Mouse (Mus musculus) frontal cortex, postnatal 36 days (tissue): ENCODE measurements at regions not wholly inside any gene's neighbourhood (a gene's known extent, or its start where the extent isn't known, plus 50 kb on each side); places are given as distances from the start of the nearest gene placed in this dataset.

Experiments used
- DNase-seq, 2 experiments: peaks; one replicate each; pipeline ENCODE4 v3.0.0; 2022; ENCODE audit warnings: low spot score in 2 of 2

DNA sequence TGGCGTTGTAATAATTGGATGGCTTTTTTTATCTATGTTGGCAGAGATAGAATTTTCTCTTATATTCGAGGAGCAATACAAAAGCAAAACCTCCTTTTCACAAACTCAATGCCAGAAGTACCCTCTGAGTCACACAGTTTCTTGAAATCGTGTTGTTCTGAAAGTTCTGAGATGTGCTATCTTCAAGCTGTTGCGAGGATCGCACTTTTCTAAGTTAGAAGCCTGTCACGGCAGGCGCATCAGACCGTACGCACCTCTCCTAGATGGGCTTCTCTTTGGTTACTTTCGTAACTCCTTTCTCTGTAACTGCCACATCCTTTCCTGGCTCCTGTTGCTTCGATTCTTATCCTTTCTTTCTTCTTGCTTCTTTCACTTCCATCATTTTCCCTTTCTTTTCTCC is 271.2 kb upstream of the Arrdc3 start:
- peak; percentile 20 to 37 for DNase-seq

DNA sequence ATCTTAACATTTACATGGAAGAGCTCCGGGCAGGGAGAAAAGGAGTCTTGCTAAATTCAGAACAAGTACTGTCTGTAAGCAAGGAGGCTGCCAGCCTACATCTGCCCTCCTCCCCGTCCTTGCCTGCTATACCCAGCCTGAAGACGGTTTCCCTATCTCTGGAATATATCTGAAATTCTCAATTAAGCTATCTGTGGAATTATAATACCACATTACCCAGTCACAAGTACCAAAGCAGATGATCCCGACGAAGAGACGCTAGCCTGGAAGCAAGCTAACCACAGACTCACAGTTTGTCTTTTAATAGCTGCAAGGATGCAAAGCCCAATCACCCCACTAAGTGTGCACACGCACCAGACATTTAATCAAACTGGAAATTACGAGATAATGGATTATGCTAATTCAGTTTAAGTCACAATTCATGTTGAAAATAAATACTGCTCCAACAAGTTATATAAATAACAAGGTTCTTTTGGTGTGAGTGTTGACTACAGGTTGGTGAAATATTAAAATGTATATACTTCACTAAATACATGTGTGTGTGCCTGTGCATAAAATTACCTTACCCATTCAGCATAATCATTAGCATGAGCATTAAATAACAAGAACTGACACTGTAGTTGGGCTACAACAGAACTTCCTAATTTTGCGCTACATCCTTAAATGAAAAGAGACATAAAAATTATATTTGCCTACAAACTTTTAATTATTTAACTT is 269.9 kb upstream of the Arrdc3 start:
- DNase-seq: peak; percentile 38 to 55

DNA sequence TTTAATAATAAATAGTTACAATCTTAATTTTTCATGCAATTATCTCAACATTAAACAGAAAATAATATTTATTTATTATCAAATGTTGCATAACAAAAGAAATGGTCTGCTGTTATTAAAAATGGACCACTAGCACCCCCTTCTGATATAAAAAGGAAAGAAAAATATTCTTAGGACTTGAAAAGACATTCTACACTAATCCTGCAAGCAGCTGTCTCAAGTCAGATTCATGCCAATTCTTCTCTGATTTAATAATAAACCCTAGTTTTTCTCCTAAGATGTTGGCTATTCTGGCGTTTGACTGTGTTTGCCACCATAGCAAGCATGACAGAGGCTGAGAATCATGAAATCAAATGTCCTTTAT is 269.3 kb upstream of the Arrdc3 start:
- DNase-seq: peak in 1 of 2 experiments; percentile 4

DNA sequence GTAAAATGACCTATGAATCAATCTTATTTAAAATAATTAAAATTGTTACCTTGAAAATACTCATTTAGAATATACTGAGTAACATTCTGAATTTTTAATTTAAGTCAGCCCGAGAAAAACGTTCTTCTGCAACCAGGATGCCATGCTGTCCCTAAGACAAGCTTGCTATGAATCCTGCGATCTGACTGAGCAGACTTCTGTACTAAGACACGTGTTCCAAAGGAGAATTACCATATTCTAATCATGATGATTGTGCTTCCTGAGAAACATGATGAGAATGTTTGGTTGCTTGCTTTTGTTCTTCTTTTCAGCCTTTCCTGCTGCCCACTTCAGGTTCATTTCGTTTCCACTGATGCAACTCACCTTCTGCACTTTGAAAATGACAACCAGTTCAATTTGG is 268.2 kb upstream of the Arrdc3 start:
- DNase-seq: peak in 1 of 2 experiments; percentile 2

DNA sequence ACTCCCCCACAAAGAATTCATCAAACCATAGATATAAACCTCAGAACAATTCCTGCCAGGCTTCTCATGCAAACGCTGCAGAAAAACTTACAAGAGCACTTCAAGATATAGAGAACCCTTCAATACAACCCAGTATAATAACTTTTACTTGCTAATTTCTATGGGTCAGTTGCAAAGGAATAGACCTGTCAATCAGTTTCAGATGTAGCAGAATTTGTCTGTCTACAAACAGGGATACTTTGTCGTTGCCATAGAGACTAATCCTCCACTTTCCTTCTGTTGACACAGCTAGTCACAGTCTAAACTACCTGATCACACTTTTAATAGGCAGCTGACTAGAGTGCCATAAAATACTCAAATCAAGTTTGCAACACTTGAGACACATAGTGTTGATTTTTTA is 260.2 kb upstream of the Arrdc3 start:
- DNase-seq: no peak

DNA sequence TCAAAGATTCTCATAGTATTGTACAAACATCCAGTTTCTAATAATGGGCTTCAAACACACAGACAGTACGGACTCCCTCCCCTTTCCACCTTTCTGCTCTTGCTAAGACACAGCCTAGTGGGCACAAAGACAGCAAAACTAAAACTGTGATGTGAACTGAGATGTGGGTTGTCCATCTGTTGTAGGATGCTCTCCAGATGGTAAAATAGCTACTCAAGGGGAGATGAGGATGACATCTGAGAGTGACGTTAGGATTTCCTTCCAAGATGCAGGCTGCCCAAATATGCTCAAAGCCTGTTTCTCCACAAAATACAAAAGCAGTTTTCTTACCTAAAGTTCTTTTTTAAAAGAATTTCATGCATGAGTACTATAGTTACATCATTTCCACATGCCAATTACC is 241.8 kb upstream of the Arrdc3 start:
- peak in 1 of 2 experiments; percentile 24 for DNase-seq

DNA sequence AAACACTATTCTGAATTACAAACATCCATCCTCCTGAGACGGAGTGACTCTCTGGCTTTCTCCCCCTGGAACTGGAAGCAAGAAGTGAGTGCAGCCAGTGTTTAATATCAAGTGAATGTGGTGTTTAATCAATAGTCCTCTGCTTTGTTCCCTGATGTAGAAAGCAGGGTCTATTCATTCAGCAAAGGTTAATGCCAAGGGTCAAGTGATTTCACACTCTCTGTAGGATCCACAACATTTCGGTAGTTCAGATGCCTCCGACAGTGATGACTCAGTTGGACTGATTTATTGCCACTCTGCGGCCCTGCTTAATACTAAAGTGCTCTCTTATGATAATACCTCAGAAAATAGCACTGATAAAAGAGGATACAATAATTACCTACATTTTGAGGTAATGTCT is 235.6 kb upstream of the Arrdc3 start:
- no peak for DNase-seq

DNA sequence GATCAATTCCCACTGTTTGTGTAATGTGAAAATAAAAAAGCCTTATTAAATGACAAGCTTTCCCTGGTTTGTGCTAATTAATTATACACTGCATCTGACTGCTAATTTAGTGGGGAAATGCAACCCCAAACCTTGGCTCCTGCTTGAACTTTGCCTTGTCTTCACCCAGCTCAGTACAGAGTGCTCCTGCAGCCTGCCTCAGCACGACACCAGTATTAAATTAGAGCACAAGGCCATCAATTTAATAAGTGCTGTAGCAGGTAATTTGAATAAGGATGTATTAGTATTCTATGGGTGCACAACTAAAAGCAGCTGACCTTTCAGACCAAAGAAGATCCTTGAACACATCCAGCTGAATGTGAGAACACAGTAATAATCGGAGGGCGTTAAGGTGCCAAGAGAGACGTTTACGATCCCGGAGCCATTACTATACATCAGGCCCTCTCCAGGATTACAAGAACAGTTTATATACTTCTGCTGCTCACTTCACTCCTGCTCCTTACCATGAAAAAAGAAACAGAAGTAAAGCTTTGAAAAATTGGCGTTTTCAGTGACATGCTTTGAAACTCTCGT is 230.1 kb upstream of the Arrdc3 start:
- DNase-seq: no peak

DNA sequence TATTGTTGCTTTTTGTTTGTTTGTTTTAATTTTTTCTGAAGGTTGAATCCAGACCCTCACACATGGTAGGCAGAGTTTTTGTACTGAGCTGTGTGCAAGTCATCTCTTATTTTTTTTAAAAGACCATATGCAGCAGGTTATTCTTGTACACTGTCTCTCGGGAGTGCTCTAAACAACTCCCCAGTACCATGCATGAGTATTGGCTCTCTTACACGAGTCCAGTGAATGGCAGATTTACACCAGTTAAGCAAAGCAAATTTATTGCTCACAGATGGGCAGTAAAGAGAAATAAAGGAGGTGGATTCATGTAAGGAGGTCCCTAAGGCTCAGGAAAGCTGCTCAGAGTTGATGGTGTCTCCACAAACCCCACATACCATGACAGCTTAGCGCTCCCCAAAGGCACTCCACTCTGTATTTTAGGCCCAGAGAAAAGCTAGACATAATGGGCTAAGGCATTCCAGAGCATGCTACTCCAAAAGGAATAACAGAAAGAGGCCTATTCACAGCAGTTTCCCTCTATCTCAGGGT is 216.9 kb upstream of the Arrdc3 start:
- DNase-seq: no peak

DNA sequence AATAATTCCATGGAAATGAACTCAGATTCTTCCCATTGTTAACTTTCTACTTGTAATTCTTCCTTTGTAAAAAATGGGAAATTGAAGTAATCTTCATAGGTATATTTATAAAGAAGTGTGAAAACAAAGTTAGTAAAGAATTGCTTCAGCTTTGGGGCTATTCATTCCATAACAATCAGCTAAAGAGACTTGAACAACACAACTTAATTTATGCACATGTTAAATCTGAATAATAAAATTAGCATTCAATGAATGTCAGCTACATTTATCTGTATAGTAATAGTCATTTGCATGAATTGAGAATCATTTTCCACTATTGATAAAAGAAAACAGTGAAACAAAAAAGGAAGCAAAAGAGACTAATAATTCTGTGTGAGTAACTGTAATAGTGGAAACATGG is 193.3 kb upstream of the Arrdc3 start:
- no peak for DNase-seq

DNA sequence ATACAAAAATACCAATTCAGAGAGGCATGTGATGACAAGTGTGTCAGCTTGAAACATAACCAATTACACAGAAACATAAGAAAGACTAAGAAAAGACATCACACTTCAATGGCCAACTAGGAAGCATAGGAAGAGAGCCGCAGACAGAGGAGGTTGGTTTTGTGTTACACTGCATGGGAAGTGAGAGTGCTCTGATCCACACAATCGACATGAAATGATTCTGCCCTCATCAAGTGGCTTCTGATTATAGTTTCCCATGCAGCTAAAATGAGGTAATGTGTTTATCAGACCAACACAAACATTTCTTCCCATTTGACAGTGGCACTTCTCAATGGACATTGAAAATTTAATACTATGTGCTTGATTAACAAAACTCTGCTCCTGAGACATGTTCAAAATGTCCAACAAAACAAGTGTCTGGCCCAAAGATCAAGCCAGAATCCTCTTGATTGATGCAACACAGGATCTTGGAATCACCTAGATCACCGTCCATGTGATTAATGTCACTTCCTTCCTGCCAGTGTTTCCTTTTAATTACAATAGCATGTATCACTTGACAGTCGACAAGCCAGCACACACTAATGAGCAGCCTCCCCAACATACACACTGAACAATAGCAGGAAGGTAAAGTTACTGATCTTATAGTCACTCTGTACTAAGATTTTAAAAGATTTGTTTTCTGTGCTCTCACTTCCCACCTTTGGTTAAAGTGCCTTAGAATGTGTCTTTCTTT is 192.4 kb upstream of the Arrdc3 start:
- no peak for DNase-seq

DNA sequence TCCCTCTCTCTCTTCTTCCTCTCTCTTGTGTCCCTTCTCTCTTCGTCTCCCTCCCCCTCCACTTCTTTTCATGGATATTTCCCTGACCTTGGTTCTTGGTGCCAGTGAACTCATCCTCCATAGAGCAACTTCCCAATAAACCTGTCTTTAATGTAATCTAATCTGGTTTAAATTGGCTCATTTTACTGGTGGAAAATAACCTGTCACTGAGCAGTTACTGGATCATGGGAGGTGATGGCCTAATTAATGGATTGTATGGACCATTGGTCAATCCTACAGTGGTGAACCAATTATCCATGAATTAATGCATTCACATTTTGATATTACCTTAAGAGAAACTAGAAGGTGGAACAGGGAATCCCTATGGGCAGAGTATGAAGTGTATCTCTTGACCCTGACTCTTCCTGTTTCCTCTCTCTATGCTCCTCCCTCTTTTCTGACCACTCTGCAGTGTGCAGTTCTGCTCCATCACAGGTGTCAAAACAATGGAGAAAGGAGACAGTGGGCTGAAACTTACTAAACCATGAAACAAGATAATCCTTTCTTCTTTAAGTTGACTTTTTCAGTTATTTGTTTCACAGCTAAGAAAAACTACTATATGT is 187.5 kb upstream of the Arrdc3 start:
- DNase-seq: no peak

DNA sequence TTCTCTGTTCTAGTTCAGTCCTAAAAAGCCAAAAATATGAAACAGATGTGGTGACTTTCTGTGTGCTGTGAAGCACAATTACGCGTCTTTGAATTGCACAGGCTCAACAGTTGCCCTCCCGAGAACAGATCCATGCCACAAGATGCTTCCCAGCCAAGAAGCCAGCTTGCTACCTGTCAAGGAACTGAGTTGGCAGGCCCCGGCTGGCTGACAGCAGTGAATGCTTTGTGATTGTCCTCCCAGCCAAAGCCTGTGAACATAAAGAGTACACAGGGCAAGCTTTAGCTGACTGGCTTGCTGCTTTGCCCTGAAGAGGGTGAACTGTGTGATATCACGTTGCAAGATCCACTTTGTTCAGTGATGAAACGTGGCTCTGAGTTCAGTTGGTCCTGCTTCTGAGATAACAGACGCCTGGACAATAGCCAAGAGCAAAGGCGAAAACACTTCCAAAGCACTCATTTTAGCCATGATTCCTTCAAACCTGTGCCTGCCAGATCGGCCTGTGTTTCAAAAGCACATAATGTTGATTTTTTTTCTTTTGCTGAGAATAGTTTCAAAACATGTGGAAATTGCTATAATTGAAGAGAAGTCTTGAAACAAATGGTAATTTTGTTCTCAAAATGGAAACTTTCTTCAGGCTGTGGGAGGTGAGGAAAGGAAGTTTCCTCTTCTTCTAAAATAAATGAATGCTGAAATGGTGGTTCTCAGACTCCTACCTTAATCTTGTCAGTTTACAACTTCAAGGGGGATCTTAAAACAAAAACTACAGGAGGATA is 173.5 kb upstream of the Arrdc3 start:
- peak; percentile 26 to 65 for DNase-seq

DNA sequence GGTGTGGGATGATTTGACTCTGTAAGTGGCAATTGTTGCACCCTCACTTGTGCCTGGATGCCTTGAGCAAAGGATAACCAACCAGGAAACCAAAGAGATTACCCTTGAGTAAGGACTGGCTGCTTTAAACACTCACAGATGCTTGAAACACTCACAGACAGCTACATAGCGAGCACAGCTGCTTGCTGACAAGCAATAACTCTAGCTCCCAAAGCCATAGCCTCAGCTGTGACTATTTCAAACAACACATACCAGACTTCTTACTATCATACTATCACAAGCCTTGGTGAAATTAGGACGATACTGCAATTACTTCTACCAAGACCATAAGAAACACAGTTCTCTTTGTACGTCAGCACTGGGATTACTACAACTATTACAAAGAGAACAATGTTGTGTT is 163.9 kb upstream of the Arrdc3 start:
- no peak for DNase-seq

DNA sequence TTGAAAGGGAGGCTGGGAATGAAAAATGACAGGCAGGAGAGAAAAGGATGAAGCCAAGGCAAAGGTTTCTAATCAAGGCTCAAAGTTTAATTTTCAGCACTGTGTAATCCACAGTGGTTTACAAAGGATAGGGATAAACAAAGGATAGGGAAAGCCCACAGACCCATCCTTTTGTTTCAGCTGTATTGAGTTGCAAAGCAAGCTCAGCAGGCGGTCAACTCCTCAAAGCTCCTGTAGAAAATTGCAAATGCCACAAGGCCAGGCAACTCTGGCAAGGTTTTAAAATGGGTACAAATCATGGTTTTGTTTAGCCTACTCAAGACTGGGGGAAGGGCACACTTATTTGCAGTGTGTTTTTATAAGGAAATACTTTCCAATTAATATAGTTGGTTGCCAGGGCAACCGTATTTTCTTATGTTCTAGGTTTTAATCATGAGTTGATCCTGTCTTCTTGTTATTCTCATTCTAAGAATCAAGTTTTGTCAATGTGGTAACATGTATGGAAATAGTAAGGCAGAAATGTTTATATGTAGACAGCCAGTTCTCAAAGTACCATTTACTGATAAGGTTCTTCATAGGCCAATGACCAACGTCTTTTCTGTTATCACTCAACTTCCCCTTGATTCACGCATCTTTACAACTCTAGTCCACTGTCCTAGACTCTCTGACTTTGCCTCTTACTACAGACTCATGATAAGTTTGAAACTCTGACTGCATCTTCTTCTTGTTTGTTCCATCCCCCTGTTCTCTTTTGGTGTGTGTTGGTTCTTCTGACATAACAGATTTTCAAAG is 159.8 kb upstream of the Arrdc3 start:
- DNase-seq: no peak

DNA sequence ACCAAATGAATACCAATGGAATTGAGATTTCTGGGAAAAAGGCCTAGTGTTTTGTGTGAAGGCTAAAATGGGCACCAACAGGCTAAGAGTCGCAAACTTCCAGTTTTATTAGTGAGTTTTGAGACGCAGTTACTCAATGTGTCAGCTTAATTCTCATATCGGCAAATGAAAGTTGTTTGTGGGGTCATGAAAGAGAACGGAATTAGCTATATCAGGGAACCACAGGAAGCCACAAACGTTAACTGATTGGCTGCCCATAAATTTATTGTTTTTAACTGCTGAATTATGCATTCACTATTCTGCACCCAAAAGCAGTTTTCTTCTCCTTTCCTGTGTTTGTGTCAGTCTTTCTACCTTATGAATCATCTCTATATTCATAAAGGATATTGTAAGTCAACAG is 154.0 kb upstream of the Arrdc3 start:
- no peak for DNase-seq

DNA sequence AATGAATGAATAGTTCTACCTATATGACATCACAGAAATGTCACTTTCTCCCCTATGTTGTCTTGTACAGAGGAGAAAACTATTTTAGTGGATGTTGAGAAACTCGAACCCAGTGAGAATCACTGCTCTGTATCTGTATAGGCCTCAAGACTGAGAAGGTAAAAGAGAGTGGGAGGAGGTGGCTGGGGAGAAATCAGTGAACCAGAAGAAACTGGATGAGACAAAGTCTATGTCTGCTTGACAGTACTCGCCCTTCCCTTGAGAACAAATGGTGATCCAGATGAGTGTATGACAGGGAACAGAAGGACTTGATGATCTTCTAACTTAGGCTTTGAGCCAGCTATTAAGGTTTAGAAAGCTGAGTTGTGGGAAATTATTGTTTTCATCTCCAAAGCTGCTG is 137.2 kb upstream of the Arrdc3 start:
- DNase-seq: no peak

DNA sequence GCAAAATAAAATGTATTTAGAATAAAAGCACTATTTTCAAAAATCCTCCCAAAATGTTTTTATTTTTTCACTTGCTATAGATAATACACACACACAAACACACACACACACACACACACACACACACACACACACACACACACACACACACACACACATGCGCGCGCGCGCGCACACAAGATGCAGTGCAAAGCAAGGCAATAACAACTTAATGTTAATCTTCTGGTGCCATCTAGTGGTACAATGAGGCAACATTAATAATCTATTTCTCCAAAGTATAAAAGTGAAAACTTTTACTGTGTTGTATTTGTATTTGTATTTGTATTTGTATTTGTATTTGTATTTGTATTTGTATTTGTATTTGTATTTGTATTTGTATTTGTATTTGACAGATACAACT is 136.2 kb upstream of the Arrdc3 start:
- DNase-seq: peak in 1 of 2 experiments; percentile 12
